Mouse (Mus musculus) lung, postnatal 0 days (tissue): ENCODE measurements around the gene Olfr694. TPM values are rescaled to one million over a fixed set of nuclear protein-coding genes. Genes with fewer than 3 reads are reported as not detected.

ENCODE experiments used
- ATAC-seq: fragments of 200-750 bp; cut with Nextera tagmentation; 2 replicates; pipeline ENCODE4 v1.8.0; 2017; ENCODE audit warnings: moderate library complexity
- DNase-seq: peaks from one replicate; pipeline ENCODE4 v3.0.0-alpha.2; 2016; ENCODE audit warnings: low spot score
- H3K27ac ChIP-seq: fragments of 300-500 bp; sonication (generic); 2 replicates; pipeline ENCODE4 v1.5.1; 2014; ENCODE audit warnings: antibody characterized with exemption, mild to moderate bottlenecking, low read length, mixed read lengths
- H3K27me3 ChIP-seq: fragments of 300-500 bp; sonication (generic); replicated peaks from 2 replicates; pipeline ENCODE4 v1.6.1; 2014; ENCODE audit warnings: low read length, mixed read lengths; ENCODE audit not compliant: insufficient read depth
- H3K36me3 ChIP-seq: fragments of 300-500 bp; sonication (generic); 2 replicates; pipeline ENCODE4 v1.6.1; 2014; ENCODE audit warnings: low read length, mixed read lengths; ENCODE audit not compliant: insufficient read depth
- H3K4me1 ChIP-seq: fragments of 300-500 bp; sonication (generic); 2 replicates; pipeline ENCODE4 v1.6.1; 2014; ENCODE audit warnings: antibody characterized with exemption, low read depth, low read length, mixed read lengths; ENCODE audit not compliant: insufficient read depth
- H3K4me2 ChIP-seq: fragments of 300-500 bp; sonication (generic); replicated peaks from 2 replicates; pipeline ENCODE4 v1.6.1; 2014; ENCODE audit warnings: low read depth, mild to moderate bottlenecking, low read length, moderate library complexity, mixed read lengths
- H3K4me3 ChIP-seq: fragments of 300-500 bp; sonication (generic); 2 replicates; pipeline ENCODE4 v1.5.1; 2014; ENCODE audit warnings: low read depth, low read length
- H3K9ac ChIP-seq: fragments of 300-500 bp; sonication (generic); replicated peaks from 2 replicates; pipeline ENCODE4 v1.6.1; 2014; ENCODE audit warnings: low read depth, mild to moderate bottlenecking
- H3K9me3 ChIP-seq: fragments of 300-500 bp; sonication (generic); 2 replicates; pipeline ENCODE4 v1.6.1; 2016; ENCODE audit warnings: low read length, mixed read lengths
- CTCF ChIP-seq: IDR thresholded peaks from 2 replicates; pipeline ENCODE4 v1.5.1; 2016; ENCODE audit warnings: antibody characterized with exemption, mild to moderate bottlenecking
- EP300 ChIP-seq: IDR thresholded peaks from 2 replicates; pipeline ENCODE4 v1.6.1; 2016; ENCODE audit warnings: antibody characterized with exemption, mild to moderate bottlenecking, control low read depth
- WGBS: fragments of 180-500 bp; shearing (Covaris S2); extraction: QIAGEN DNeasy Blood & Tissue Kit; methylation state at CpG from one replicate; pipeline ENCODE4 v1.1.7; 2014; 5-methylcytosine and 5-hydroxymethylcytosine counted together
- polyA plus RNA-seq: library from polyadenylated mRNA; unstranded; fragments of >200 nt; fragmentation: Nextera tagmentation; extraction: Ambion mirVana; gene quantifications from 2 replicates; pipeline ENCODE4 v1.2.1, GENCODE M21; 2015

The Olfr694 gene
- polyA plus RNA-seq, 1 experiment from 2014 or later: not detected

DNA sequence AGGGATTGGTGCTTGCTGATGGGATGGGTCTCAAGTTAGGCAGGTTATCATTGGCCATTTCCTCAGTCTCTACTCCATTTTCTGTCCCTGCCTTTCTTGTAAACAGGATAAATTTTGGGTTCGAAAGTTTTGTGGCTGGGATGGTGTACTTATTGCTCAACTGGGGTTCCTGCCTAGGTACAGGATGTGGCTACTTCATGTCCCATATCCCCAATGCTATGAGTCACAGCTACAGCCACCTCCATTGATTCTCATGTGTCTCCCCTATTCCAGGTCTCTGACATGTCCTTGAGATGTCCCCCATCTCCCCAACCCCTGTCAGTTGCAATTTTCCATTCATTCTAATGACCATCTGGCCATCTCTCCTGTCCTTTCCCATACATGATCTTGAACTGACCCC is 5.3 kb upstream of the Olfr694 start:
- TF ChIP-seq CTCF: no peak
- no peak for TF ChIP-seq EP300

DNA sequence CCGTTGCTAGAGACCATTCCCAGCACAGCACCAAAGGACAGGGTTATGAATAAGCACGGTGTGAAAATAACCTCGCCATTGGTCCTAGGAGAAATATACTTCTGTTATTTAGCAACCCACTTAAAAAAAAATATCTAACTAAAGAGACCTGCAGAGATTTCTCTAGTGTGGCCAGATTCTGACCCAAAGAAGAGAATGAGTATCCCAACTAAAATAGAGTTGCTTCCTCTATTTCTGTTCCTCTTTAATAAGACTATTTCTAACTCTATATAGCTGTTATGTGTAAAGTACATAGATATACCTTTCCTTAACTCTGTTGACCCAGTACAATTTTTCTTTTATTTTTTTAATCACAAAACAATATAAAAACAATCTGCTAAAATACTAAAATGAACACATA is 1.4 kb upstream of the Olfr694 start:
- 56% methylated on average over 3 of the region's 3 CpGs for WGBS
- Histone ChIP-seq H3K27me3 (no peaks in the 10 kb centered on the region), H3K27ac (no peak overlapping the region), H3K36me3 (no peaks in the 10 kb centered on the region), H3K9me3 (no peaks in the 10 kb centered on the region), H3K4me1 (no peaks in the 10 kb centered on the region), H3K9ac (no peak overlapping the region), H3K4me3 (no peak overlapping the region), H3K4me2 (no peak overlapping the region)
- no peak for TF ChIP-seq EP300
- no peak for TF ChIP-seq CTCF
- DNase-seq: peak; percentile 4
- ATAC-seq: no peak

More for the DNA sequence above, 5.3 kb upstream of the Olfr694 start:
- H3K9ac ChIP-seq: no peak overlapping the region
- no peaks in the 10 kb centered on the region for H3K9me3 ChIP-seq
- H3K27ac ChIP-seq: no peak overlapping the region
- no peak overlapping the region for H3K4me3 ChIP-seq
- no peaks in the 10 kb centered on the region for H3K27me3 ChIP-seq
- H3K4me1 ChIP-seq: no peaks in the 10 kb centered on the region
- ATAC-seq (no peak), DNase-seq (no peak)
- no peaks in the 10 kb centered on the region for H3K36me3 ChIP-seq
- 57% methylated on average over 1 of the region's 1 CpGs for WGBS
- H3K4me2 ChIP-seq: no peak overlapping the region

DNA sequence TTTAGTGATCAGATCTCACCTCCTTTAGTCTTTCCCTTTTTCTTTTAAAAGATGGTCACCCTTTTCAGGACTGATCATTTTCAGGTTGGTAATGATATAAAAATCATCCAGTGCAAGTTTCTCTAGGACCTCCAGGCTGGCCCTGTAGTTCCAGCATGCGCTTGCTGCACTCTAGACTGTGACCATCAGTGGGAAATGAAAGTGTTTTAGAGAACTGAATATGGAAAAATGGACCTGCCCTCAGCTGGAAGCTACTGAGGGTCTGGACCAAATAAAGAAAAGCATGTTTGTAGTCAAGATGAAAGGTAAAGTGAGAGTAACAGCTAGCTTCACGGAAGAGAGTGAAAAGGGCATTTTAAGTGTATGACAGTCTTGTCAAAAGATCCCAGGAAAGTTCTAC is 6.2 kb downstream of the Olfr694 start:
- Histone ChIP-seq H3K36me3 (no peaks in the 10 kb centered on the region), H3K4me3 (no peak overlapping the region), H3K4me1 (no peaks in the 10 kb centered on the region), H3K27ac (no peak overlapping the region), H3K4me2 (no peak overlapping the region), H3K9ac (no peak overlapping the region), H3K27me3 (no peaks in the 10 kb centered on the region), H3K9me3 (no peaks in the 10 kb centered on the region)
- TF ChIP-seq CTCF (no peak), EP300 (no peak)
- DNase-seq (no peak), ATAC-seq (no peak)
- WGBS: 81% methylated on average over 2 of the region's 2 CpGs

DNA sequence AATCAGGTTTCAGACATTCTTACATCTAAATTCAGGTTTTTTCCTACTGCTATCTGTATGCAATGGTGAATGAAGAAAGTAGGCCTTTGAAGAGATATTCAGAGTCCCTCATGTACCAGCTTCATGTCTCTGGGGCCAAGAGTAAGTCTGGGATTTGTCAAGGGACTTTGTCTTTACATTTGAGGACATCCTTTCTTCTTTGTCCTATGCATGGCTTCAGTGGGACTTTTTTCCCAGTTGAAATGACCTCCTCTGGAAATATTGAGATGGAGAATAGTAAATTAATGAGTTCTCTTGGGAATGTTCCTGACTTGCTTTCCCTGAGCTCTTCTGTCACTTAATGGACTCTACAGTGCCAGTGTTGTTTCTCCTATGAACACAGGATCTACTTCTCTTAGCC is 11.1 kb downstream of the Olfr694 start, which contains the start of gene Olfr693:
Gene Olfr693 (minus strand): TSS at position 101 of the 400 bp plus-strand sequence.
- no peak for DNase-seq
- H3K36me3 ChIP-seq: no peaks in the 10 kb centered on the region
- no peak within 1 kb of the TSS for H3K27ac ChIP-seq
- H3K27me3 ChIP-seq: no peaks in the 10 kb centered on the region
- no peak for TF ChIP-seq CTCF
- TF ChIP-seq EP300: no peak
- no peak within 1 kb of the TSS for H3K4me2 ChIP-seq
- no peak for ATAC-seq
- H3K4me3 ChIP-seq: no peak within 1 kb of the TSS
- no peaks in the 10 kb centered on the region for H3K9me3 ChIP-seq
- no peak within 1 kb of the TSS for H3K9ac ChIP-seq
- H3K4me1 ChIP-seq: no peaks in the 10 kb centered on the region

DNA sequence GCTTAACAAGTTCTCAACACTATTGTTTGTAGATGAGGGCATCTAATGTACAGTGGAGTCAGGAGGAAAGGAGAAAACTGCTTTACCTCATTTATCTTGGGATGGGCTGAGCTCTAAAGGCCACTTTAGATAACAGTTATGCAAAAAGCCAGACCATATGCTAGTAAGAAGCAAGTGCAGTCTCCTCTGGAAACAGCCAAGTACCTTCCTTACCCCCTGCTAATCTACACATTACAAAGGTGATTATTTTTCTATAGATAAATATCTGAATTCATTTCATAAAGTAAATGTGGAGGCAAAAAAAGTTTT is 39.3 kb downstream of the Olfr694 start:
- Histone ChIP-seq H3K4me2 (no peak overlapping the region), H3K27me3 (no peaks in the 10 kb centered on the region), H3K9ac (no peak overlapping the region), H3K27ac (no peak overlapping the region), H3K9me3 (no peaks in the 10 kb centered on the region; the same call in 1 of the 2 replicates), H3K4me1 (no peaks in the 10 kb centered on the region), H3K36me3 (no peaks in the 10 kb centered on the region), H3K4me3 (no peak overlapping the region)
- DNase-seq (no peak), ATAC-seq (no peak)
- TF ChIP-seq EP300 (no peak), CTCF (no peak)

DNA sequence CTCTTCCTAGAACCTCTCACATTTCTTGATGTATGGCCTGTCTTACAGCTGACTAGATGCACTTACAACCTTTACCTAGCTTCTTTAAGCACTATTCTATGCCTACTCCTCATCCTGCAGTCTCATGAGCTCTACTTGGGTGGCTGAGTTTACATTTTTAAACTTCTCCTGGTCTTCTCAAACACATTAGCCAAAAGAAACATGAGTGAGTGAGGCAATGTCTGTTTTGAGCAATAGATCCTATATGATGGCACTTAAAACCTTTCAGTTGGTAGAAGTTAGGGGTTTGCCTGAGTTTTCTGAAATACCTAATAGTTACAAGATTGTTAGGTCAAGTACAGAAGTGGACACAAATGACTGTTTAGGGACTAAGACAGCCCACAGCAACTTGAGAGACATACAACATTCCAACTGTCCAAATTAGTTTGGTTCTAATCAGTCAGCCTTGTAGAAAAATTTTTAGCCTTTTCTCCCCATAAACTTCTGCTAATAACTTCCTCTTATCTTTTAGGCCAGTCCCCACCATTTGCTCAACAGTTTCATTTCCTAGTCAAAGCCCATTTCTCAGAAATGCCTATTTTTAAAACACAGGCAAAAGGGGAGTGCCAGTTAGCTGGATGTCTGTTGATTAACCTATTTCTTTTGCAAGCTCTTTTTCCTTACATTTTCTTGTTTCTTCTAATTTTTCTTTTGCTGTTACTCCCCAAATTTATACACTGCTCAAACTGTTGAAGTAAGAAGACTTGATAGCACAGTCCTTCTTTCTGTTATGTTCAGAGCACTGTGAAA is 39.9 kb downstream of the Olfr694 start:
- Histone ChIP-seq H3K4me1 (no peaks in the 10 kb centered on the region), H3K9me3 (no peaks in the 10 kb centered on the region; the same call in 1 of the 2 replicates), H3K9ac (no peak overlapping the region), H3K27ac (no peak overlapping the region), H3K4me2 (no peak overlapping the region), H3K36me3 (no peaks in the 10 kb centered on the region), H3K4me3 (no peak overlapping the region), H3K27me3 (no peaks in the 10 kb centered on the region)
- no peak for TF ChIP-seq EP300
- TF ChIP-seq CTCF: no peak
- DNase-seq (peak; percentile 37), ATAC-seq (no peak)
